Mouse (Mus musculus) fibroblast of lung, adult 2 months (primary cell): ENCODE data around the gene Eda2r.

Experiments
- DNase-seq: peaks from one replicate; pipeline ENCODE4 v3.0.0-alpha.2; 2011; ENCODE audit warnings: low read depth

Eda2r gene

GRCm38 (mm10) chrX:97377065-97377421 lies at the start of gene Eda2r:
Eda2r (minus strand) TSS chrX:97377216.
- peak; percentile 83 for DNase-seq

GRCm38 (mm10) chrX:97397872-97398271 lies 20.9 kb upstream of the Eda2r start:
- peak; percentile 21 for DNase-seq

DNA sequence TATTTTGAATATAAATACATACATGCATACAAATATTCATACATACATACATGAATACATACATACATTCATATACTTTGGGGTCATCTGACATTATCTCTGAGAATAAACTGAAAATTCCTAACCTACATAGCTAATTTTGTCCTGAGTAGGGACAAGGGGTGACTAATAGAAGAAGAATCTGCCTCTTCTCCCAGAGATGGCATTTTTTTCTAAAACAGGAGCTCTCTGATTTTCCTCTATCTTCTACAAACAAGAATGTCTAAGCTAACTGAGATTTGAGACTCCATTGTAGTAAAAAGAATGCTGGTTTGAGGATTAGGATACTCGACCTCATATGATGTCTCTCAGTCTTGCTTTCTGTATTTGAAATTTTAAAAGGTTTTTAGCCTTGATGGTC lies 1.1 kb upstream of the Eda2r start:
- DNase-seq = no peak

- DNase-seq = peak; percentile 65
These were observed 523 bp downstream of the Eda2r start for GRCm38 (mm10) chrX:97376321-97377064.

GRCm38 (mm10) chrX:97372826-97373225 lies 4.2 kb downstream of the Eda2r start:
- DNase-seq = no peak

DNA sequence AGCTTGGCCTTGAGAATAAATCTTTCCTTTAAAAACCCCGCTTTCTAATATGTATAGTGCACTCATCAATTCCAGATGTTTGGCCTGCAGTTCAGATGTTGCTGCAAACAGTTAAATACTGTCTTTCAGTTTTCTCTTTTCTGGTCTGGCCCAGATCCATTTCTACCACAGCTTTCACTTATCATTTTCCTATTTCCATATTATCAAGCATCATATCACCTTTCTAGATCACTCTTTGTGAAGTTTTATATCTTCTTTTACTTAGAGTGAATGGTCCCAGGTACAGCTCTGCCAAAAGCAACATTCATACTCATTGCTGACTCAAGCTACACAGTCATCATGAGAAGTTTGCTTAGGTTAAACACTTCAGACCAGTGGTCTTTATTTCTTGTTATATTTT lies 7.8 kb downstream of the Eda2r start:
- DNase-seq = no peak

- no peak for DNase-seq
These were observed 8.3 kb downstream of the Eda2r start for GRCm38 (mm10) chrX:97368741-97369140.

GRCm38 (mm10) chrX:97360919-97361318 lies 16.1 kb downstream of the Eda2r start:
- DNase-seq = no peak

- DNase-seq = peak; percentile 11
These were observed 49.1 kb downstream of the Eda2r start for GRCm38 (mm10) chrX:97327891-97328290.
